Mouse (Mus musculus): ENCODE data around the gene Arid1a.

DNA sequence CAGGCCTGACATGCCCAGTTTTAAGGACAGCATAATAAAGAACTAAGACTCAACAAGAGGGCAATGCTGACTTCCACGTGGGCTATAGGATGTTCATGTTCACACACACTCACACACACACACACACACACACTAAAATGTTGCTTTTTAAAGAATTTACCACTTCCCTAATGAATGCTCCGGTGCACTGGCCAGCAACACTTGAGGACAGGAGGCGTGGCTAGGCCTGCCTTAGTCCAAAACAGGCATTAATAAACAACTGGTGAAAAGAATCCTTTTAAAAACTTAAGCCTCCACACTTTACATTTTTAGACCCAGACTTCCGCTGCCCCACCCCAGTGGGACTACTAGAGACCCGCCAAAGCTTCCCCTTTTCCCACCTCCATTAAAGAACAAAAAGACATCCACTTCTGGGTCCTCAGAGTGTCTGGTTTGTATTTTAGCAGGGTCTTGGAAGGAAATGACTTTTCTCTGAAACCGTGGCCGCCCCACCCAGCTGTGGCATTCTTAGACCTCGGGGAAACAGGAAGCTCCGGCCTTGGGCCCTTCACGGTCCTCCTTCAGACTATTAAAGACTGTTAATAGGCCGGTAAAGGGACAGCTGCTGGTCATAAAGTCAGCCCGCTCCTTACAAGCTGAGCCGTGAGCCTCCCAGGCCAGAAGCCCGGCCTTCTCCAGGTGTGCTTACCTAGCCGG, 96.9 kb downstream of the Arid1a start:
- TF ChIP-seq CTCF (IDR thresholded peaks at IDR 0.05; ENCODE audit: low read depth, low read length) (no peak), POLR2A (IDR thresholded peaks at IDR 0.05; ENCODE audit: extremely low read depth, insufficient read depth, low read length) (no peak)
